Mouse (Mus musculus) liver, adult 2 months (tissue): Measurements from ENCODE around the gene Gtpbp4.

Experiments used
- CTCF ChIP-seq: fragments of 200-500 bp; IDR thresholded peaks from 2 replicates; pipeline ENCODE4 v1.5.1; 2011; ENCODE audit warnings: low read depth, low read length, control low read depth
- POLR2A ChIP-seq: fragments of 200-500 bp; IDR thresholded peaks from 2 replicates; pipeline ENCODE4 v1.6.1; 2011; ENCODE audit warnings: low read length, control low read depth; ENCODE audit not compliant: insufficient read depth; ENCODE audit errors: extremely low read depth

DNA sequence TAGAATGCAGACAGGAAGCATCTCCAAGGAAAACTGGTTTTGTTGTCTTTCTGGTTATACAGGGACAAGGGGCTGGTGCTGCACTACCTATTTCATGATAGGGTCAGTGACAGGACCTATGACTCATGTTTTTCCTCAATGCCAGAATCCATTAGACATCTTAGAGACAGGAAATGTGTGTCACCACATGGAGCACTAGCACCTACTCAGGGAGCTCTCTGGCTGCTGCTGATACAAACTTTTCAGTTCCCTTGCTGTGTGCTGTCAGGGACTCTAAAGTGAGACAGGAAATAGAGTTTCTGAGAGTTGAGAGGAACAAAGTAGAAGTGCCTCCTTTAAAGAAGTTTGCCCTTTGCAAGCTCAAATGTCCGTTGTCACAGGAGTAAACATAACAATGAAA is 31.4 kb upstream of the Gtpbp4 start:
- TF ChIP-seq CTCF (no peak), POLR2A (no peak)
